In the genomic region with DNA sequence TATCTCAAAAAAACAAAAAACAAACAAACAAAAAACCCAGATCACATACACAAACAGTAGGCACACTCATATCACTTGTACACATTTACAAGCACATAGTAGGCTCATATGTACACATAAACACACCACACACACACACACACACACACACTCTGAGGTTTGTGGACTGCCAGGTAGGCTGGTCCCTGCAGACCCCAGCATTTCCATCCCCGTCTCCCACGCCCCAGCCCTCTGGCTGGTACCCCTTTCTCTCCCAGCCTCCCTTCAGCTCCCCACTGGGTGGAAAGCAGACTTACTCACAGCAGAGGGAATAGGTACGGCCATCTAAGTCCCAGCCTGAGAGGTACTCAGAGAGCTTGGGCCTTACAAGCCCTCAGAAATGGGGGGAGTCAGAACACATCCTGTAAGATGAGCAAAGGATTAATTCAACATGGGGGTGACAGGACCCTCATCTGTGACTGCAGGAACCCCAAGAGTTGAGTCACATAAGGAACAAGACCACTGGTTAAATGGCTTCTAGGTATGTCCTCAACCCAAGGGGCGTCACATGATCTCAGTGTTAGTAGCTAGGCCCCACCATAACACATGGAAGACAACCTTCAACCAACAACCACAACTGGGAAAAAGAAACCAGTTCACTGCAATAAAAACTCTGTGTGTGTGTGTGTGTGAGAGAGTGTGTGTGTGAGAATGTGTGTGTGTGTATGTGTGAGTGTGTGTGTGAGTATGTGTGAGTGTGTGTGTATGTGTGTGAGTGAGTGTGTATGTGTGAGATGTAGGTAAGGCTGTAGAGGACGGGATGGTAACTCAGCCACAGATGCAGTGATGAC, we compare ENCODE assay signal across 19 mouse cellular contexts. TPM values are rescaled to one million over a fixed set of nuclear protein-coding genes. Genes with fewer than 3 reads are reported as not detected.
DNase-seq lines count a peak whose midpoint lies in the region; ATAC-seq and TF ChIP-seq lines count a peak whose summit lies in the region.
"Had no signal": no experiment of that assay in that cellular context is flagged by ENCODE, and none has a peak within 500 bp of the region (broad histone marks: within the 10 kb centered on the region; RNA-seq: fewer than 3 reads in every experiment).

No protein-coding gene starts in this region.

- no peak overlapping the region for H3K27ac ChIP-seq in heart, embryonic 11.5 days (ENCODE audit: low read depth, low read length)
- 0 out of 2 replicates have a peak overlapping the region, but pooled peaks have one; percentile 19 for H3K27ac ChIP-seq in kidney, postnatal 0 days
- H3K27ac ChIP-seq in kidney, embryonic 16.5 days (ENCODE audit: low read length), result no peak overlapping the region
- H3K27ac ChIP-seq in macrophage, result peak overlapping the region; percentile 16; the same call in 1 of the 2 replicates
- H3K27ac ChIP-seq: hindbrain, embryonic 10.5 days; hindbrain, postnatal 0 days; layer of hippocampus, adult 2 months; midbrain, embryonic 13.5 days had no signal

- H3K4me1 ChIP-seq in heart, embryonic 11.5 days (ENCODE audit: control insufficient read depth, insufficient read depth, low read length), result peaks cover 41% of the 10 kb centered on the region
- peaks cover 18% of the 10 kb centered on the region for H3K4me1 ChIP-seq in kidney, postnatal 0 days (replicated peaks; ENCODE audit: insufficient read depth, low read length)
- peaks cover 48% of the 10 kb centered on the region for H3K4me1 ChIP-seq in kidney, embryonic 16.5 days (ENCODE audit: insufficient read depth, low read length)

- no peak for TF ChIP-seq CTCF in kidney, postnatal 0 days (IDR thresholded peaks at IDR 0.05; ENCODE audit: low read depth)
- no peak for TF ChIP-seq CTCF in C2C12 (IDR thresholded peaks at IDR 0.05; ENCODE audit: control insufficient read depth, insufficient read depth, insufficient read length)

- H3K9me3 ChIP-seq in heart, embryonic 11.5 days (replicated peaks; ENCODE audit: control insufficient read depth, low read length), result no peaks in the 10 kb centered on the region
- no peaks in the 10 kb centered on the region for H3K9me3 ChIP-seq in kidney, postnatal 0 days (replicated peaks; ENCODE audit: low read length)
- no peaks in the 10 kb centered on the region for H3K9me3 ChIP-seq in kidney, embryonic 16.5 days (ENCODE audit: low read length)
- H3K9me3 ChIP-seq: hindbrain, embryonic 10.5 days; midbrain, embryonic 13.5 days had no signal

- no peak overlapping the region for H3K4me2 ChIP-seq in heart, embryonic 11.5 days
- no peak overlapping the region for H3K4me2 ChIP-seq in kidney, postnatal 0 days (ENCODE audit: low read length)
- H3K4me2 ChIP-seq in kidney, embryonic 16.5 days (replicated peaks; ENCODE audit: low read depth, low read length), result no peak overlapping the region
- H3K4me2 ChIP-seq: midbrain, embryonic 13.5 days had no signal

- ATAC-seq in heart, embryonic 11.5 days (replicated peaks; ENCODE audit: insufficient number of reproducible peaks, low FRiP score, low TSS enrichment), result no peak
- ATAC-seq in kidney, postnatal 0 days (replicated peaks; ENCODE audit: low FRiP score, low read depth), result no peak
- ATAC-seq in kidney, embryonic 16.5 days (ENCODE audit: low FRiP score, low TSS enrichment), result no peak
- ATAC-seq: forebrain, embryonic 14.5 days; hindbrain, postnatal 0 days; intestine, postnatal 0 days; midbrain, embryonic 13.5 days had no signal

- H3K79me3 ChIP-seq in C2C12 (ENCODE audit: low read depth), result peaks cover 14% of the 10 kb centered on the region

- no peaks in the 10 kb centered on the region for H3K27me3 ChIP-seq in heart, embryonic 11.5 days (ENCODE audit: control insufficient read depth, insufficient read depth, low read length)
- no peaks in the 10 kb centered on the region for H3K27me3 ChIP-seq in kidney, postnatal 0 days (ENCODE audit: insufficient read depth, low read length)
- H3K27me3 ChIP-seq in kidney, embryonic 16.5 days (ENCODE audit: insufficient read depth, low read length), result no peaks in the 10 kb centered on the region
- H3K27me3 ChIP-seq in C2C12 (ENCODE audit: control insufficient read depth, insufficient read depth, insufficient read length), result no peaks in the 10 kb centered on the region
- H3K27me3 ChIP-seq: midbrain, embryonic 13.5 days had no signal

- no peak overlapping the region for H3ac ChIP-seq in C2C12 (ENCODE audit: control insufficient read depth, insufficient read length, low read depth)

- 82% methylated on average over 5 of the region's 5 CpGs for WGBS in heart, embryonic 11.5 days (ENCODE audit: insufficient replicate concordance)
- WGBS in kidney, postnatal 0 days, result 89% methylated on average over 5 of the region's 5 CpGs
- WGBS in kidney, embryonic 16.5 days, result 94% methylated on average over 5 of the region's 5 CpGs
- WGBS in macrophage (ENCODE audit: missing documents), result 96% methylated on average over 5 of the region's 5 CpGs

- H3K9ac ChIP-seq in heart, embryonic 11.5 days (ENCODE audit: low read depth, low read length), result 0 out of 2 replicates have a peak overlapping the region, but pooled peaks have one; percentile 28
- no peak overlapping the region for H3K9ac ChIP-seq in kidney, postnatal 0 days (ENCODE audit: low read depth, low read length)
- no peak overlapping the region for H3K9ac ChIP-seq in kidney, embryonic 16.5 days (replicated peaks; ENCODE audit: low read length)
- H3K9ac ChIP-seq: midbrain, embryonic 13.5 days had no signal

- H3K79me2 ChIP-seq in C2C12 (ENCODE audit: control insufficient read depth, insufficient read depth), result peaks cover 67% of the 10 kb centered on the region
- H3K79me2 ChIP-seq in macrophage (ENCODE audit: inconsistent target), result peaks cover 51% of the 10 kb centered on the region

- DNase-seq in heart, postnatal 4 days, result no peak
- DNase-seq in kidney, postnatal 0 days (ENCODE audit: low spot score), result no peak
- DNase-seq in cerebellum, adult 18-20 months, result no peak
- DNase-seq: B cell, adult 2 months; cerebellum, adult 9-11 months; gastrocnemius, postnatal 36 days; kidney, postnatal 14 days; layer of hippocampus, postnatal 36 days; thymus, postnatal 36 days had no signal

- no peaks in the 10 kb centered on the region for H3K36me3 ChIP-seq in heart, embryonic 11.5 days (ENCODE audit: control insufficient read depth, insufficient read depth, low read length)
- 0 out of 2 replicates have a peak, but pooled peaks cover 14% of the 10 kb centered on the region for H3K36me3 ChIP-seq in kidney, postnatal 0 days (ENCODE audit: insufficient read depth, low read length)
- H3K36me3 ChIP-seq in kidney, embryonic 16.5 days (ENCODE audit: insufficient read depth, low read length), result no peaks in the 10 kb centered on the region
- H3K36me3 ChIP-seq in C2C12 (ENCODE audit: control insufficient read depth, insufficient read depth), result peaks cover 86% of the 10 kb centered on the region
- peaks cover 59% of the 10 kb centered on the region for H3K36me3 ChIP-seq in macrophage (ENCODE audit: inconsistent target)
- H3K36me3 ChIP-seq: hindbrain, embryonic 10.5 days; midbrain, embryonic 13.5 days had no signal

- H3K4me3 ChIP-seq in heart, embryonic 11.5 days (ENCODE audit: low read depth, low read length), result no peak overlapping the region
- H3K4me3 ChIP-seq in kidney, postnatal 0 days (replicated peaks; ENCODE audit: low read depth, low read length), result no peak overlapping the region
- no peak overlapping the region for H3K4me3 ChIP-seq in kidney, embryonic 16.5 days (ENCODE audit: low read length)
- no peak overlapping the region for H3K4me3 ChIP-seq in C2C12 (ENCODE audit: insufficient read depth, poor library complexity, severe bottlenecking)
- no peak overlapping the region for H3K4me3 ChIP-seq in macrophage (ENCODE audit: inconsistent target)
- H3K4me3 ChIP-seq: hindbrain, embryonic 10.5 days; layer of hippocampus, adult 2 months; midbrain, embryonic 13.5 days had no signal

TF ChIP-seq in C2C12, 6 proteins besides CTCF, POLR2A, EP300 and RAD21:
- TF ChIP-seq MAX (IDR thresholded peaks at IDR 0.05) (no peak), USF1 (IDR thresholded peaks at IDR 0.05; ENCODE audit: low read depth) (peak; percentile 58)

RNA-seq across cellular contexts. Expression of a gene that starts 49.0 kb away (rescaled TPM):
- 15.4 and 19.3 TPM in 2 replicates for polyA plus RNA-seq in heart, embryonic 11.5 days (2014; fragmentation: Nextera tagmentation; extraction: Ambion mirVana)
- 10 to 100 TPM; 18.6 to 20.9 TPM for total RNA-seq in heart, postnatal 4 days (2021)
- 31.6 and 35.9 TPM in 2 replicates for polyA plus RNA-seq in kidney, postnatal 0 days (2015; fragmentation: Nextera tagmentation; extraction: Ambion mirVana)
- polyA plus RNA-seq in kidney, embryonic 16.5 days (2015; fragmentation: Nextera tagmentation; extraction: Ambion mirVana), result 50.6 and 52.9 TPM in 2 replicates
- polyA plus RNA-seq in C2C12 (2012; fragmentation: generic; extraction: Trizol) (44.1 TPM), macrophage (2018) (8.1 to 26.2 TPM (median 19.8 TPM) in 3 replicates)
- total RNA-seq in macrophage (2018; cell fraction: chromatin; rRNA removed), result 10 to 100 TPM in 20 of 26 experiments, 1 to 10 TPM in 6; 4.2 to 72.2 (median 26.5) TPM
- total RNA-seq in macrophage (2018; cell fraction: cytosol; rRNA removed), result 10 to 100 TPM; 14.6 to 30.6 (median 23.5) TPM
- 10 to 100 TPM in 25 of 26 experiments, 1 to 10 TPM in 1; 8.8 to 44.5 (median 22.9) TPM for total RNA-seq in macrophage (2018; cell fraction: nucleus; rRNA removed)

RNA-seq across cellular contexts. Expression of a gene that starts 51.5 kb away (rescaled TPM):
- 2.1 and 2.3 TPM in 2 replicates for polyA plus RNA-seq in heart, embryonic 11.5 days (2014; fragmentation: Nextera tagmentation; extraction: Ambion mirVana)
- total RNA-seq in heart, postnatal 4 days (2021), result 1 to 10 TPM; 5.4 to 6.2 TPM
- polyA plus RNA-seq in kidney, postnatal 0 days (2015; fragmentation: Nextera tagmentation; extraction: Ambion mirVana), result 19.9 and 24.5 TPM in 2 replicates
- 14.8 and 15.7 TPM in 2 replicates for polyA plus RNA-seq in kidney, embryonic 16.5 days (2015; fragmentation: Nextera tagmentation; extraction: Ambion mirVana)
- polyA plus RNA-seq in C2C12 (2012; fragmentation: generic; extraction: Trizol) (5.5 TPM), macrophage (2018) (44.6 to 74.8 TPM (median 53.2 TPM) in 3 replicates)
- total RNA-seq in macrophage (2018; cell fraction: chromatin; rRNA removed), result 100 to 1,000 TPM in 13 of 26 experiments, 10 to 100 TPM in 11, 1 to 10 TPM in 2; 8.2 to 252 (median 93.8) TPM
- total RNA-seq in macrophage (2018; cell fraction: cytosol; rRNA removed), result 10 to 100 TPM; 23.1 to 86.6 (median 55.7) TPM
- 100 to 1,000 TPM in 15 of 26 experiments, 10 to 100 TPM in 11; 18.0 to 263 (median 107) TPM for total RNA-seq in macrophage (2018; cell fraction: nucleus; rRNA removed)

RNA-seq across cellular contexts. Expression of a gene that starts 54.9 kb away (rescaled TPM):
- polyA plus RNA-seq in heart, embryonic 11.5 days (2014; fragmentation: Nextera tagmentation; extraction: Ambion mirVana), result 54.8 and 59.4 TPM in 2 replicates
- total RNA-seq in heart, postnatal 4 days (2021), result 10 to 100 TPM; 60.6 to 69.0 TPM
- 63.5 and 65.1 TPM in 2 replicates for polyA plus RNA-seq in kidney, postnatal 0 days (2015; fragmentation: Nextera tagmentation; extraction: Ambion mirVana)
- polyA plus RNA-seq in kidney, embryonic 16.5 days (2015; fragmentation: Nextera tagmentation; extraction: Ambion mirVana), result 82.9 and 85.3 TPM in 2 replicates
- polyA plus RNA-seq in C2C12 (2012; fragmentation: generic; extraction: Trizol), result 69.6 TPM
- total RNA-seq in macrophage (2018; cell fraction: chromatin; rRNA removed), result 100 to 1,000 TPM in 7 of 26 experiments, 10 to 100 TPM in 19; 63.9 to 148 (median 86.2) TPM
- total RNA-seq in macrophage (2018; cell fraction: cytosol; rRNA removed), result 10 to 100 TPM; 31.6 to 62.4 (median 45.0) TPM
- 100 to 1,000 TPM in 4 of 26 experiments, 10 to 100 TPM in 22; 42.7 to 104 (median 71.0) TPM for total RNA-seq in macrophage (2018; cell fraction: nucleus; rRNA removed)
- polyA plus RNA-seq in macrophage (2018), result 46.2 to 54.8 TPM (median 52.4 TPM) in 3 replicates

Comparison
In these comparisons a context has a peak if more than half of its experiments do, and no peak if none do; other contexts are left out.
1. H3K27ac ChIP-seq: peak in kidney, postnatal 0 days (single experiment) and macrophage (single experiment); none in heart, embryonic 11.5 days (single experiment) and kidney, embryonic 16.5 days (single experiment).